9 mouse cellular contexts compared by ENCODE assay signal in the genomic region with DNA sequence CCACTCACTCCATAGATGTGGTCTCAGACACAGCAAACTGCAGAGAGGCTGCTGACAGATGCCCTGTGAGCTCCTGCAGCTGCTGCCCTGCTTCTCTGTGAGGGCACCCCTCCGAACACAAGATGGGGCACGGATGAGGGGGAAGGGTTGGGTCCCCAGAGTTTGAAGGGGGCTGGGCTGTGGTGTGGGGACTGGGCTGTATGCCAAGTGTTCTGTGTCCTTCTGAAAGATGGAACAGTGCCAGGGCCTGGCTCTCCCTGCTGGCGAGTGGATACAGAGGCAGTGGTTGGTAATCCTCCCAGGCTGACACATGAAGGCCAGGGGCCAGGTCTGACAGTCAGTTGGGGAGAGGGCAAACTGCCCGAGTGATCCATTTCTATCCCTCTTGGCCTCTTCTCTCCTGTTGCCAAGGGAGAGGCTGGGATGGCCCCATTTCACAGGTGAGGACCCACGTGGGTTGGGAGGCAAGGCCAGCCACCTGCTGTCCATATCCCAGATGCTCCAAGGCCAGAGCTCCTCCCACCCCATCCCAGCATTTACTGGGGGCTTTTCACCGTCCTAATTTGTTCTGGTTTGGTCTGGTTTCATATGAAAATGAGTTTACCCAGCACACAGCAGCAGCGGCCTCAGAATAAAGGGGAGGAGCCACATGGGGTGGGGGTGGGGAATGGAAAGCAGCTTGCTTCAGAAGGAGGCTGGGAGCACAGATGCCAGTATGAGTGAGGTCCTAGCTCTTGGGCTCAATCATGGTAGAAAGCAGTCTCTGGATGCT.
DNase-seq lines count a peak whose midpoint lies in the region; ATAC-seq and TF ChIP-seq lines count a peak whose summit lies in the region.
"Had no signal": no experiment of that assay in that cellular context is flagged by ENCODE, and none has a peak within 500 bp of the region (broad histone marks: within the 10 kb centered on the region; RNA-seq: fewer than 3 reads in every experiment).

No protein-coding gene starts in this region.

- H3K4me2 ChIP-seq in intestine, embryonic 15.5 days (replicated peaks) = no peak overlapping the region
- H3K4me2 ChIP-seq in stomach, postnatal 0 days (replicated peaks; ENCODE audit: low read depth) = no peak overlapping the region

- no peaks in the 10 kb centered on the region for H3K36me3 ChIP-seq in intestine, embryonic 15.5 days
- H3K36me3 ChIP-seq in stomach, postnatal 0 days (ENCODE audit: control insufficient read depth, insufficient read depth, low read length) = no peaks in the 10 kb centered on the region

- H3K27me3 ChIP-seq in intestine, embryonic 15.5 days (replicated peaks) = no peaks in the 10 kb centered on the region
- H3K27me3 ChIP-seq in stomach, postnatal 0 days (ENCODE audit: control insufficient read depth, insufficient read depth, low read length) = no peaks in the 10 kb centered on the region

- H3K4me1 ChIP-seq in intestine, embryonic 15.5 days (replicated peaks) = peaks cover 20% of the 10 kb centered on the region
- peaks cover 5% of the 10 kb centered on the region; the same call in 1 of the 2 replicates for H3K4me1 ChIP-seq in stomach, postnatal 0 days (replicated peaks; ENCODE audit: control insufficient read depth, insufficient read depth)

- TF ChIP-seq CTCF in stomach, postnatal 0 days (IDR thresholded peaks at IDR 0.05; ENCODE audit: low read depth) = no peak

- H3K9ac ChIP-seq in intestine, embryonic 15.5 days = no peak overlapping the region
- no peak overlapping the region for H3K9ac ChIP-seq in stomach, postnatal 0 days (ENCODE audit: low read length)

- no peak overlapping the region for H3K27ac ChIP-seq in intestine, embryonic 15.5 days
- H3K27ac ChIP-seq in stomach, postnatal 0 days (replicated peaks) = no peak overlapping the region

- H3K4me3 ChIP-seq in intestine, embryonic 15.5 days (replicated peaks) = no peak overlapping the region
- no peak overlapping the region for H3K4me3 ChIP-seq in stomach, postnatal 0 days (ENCODE audit: low read depth, low read length)

- WGBS in intestine, embryonic 15.5 days = 36% methylated on average over 7 of the region's 7 CpGs
- WGBS in stomach, postnatal 0 days = 29% methylated on average over 7 of the region's 7 CpGs

- no peaks in the 10 kb centered on the region for H3K9me3 ChIP-seq in intestine, embryonic 15.5 days
- no peaks in the 10 kb centered on the region for H3K9me3 ChIP-seq in stomach, postnatal 0 days (ENCODE audit: control insufficient read depth, low read length)

- ATAC-seq in intestine, embryonic 15.5 days = peak; percentile 66
- 0 out of 2 replicates have a peak, but pooled peaks have one; percentile 26 for ATAC-seq in stomach, postnatal 0 days (ENCODE audit: low FRiP score, low TSS enrichment)
- no peak for ATAC-seq in erythroid progenitor cell, adult 5-6 weeks (replicated peaks; ENCODE audit: low FRiP score, poor library complexity, severe bottlenecking)

- peak; percentile 48 for DNase-seq in embryo, embryonic 11 days
- no peak for DNase-seq in embryo, embryonic 10 days (ENCODE audit: low spot score)
- peak; percentile 66 to 69 for DNase-seq in right cerebral cortex, postnatal 10 days (ENCODE audit: low spot score in 2 of 2)
- DNase-seq in right cerebral cortex, postnatal 25 days = no peak
- no peak for DNase-seq in stomach, postnatal 0 days (ENCODE audit: low spot score)
- no peak for DNase-seq in liver
- DNase-seq: layer of hippocampus, adult 9-11 months had no signal

- no peak for TF ChIP-seq EP300 in stomach, postnatal 0 days (optimal IDR thresholded peaks at IDR 0.05)

Comparison
In these comparisons a context has a peak if more than half of its experiments do, and no peak if none do; other contexts are left out.
1. DNase-seq: peak in embryo, embryonic 11 days (single experiment) and right cerebral cortex, postnatal 10 days (2 of 2); none in embryo, embryonic 10 days (single experiment), right cerebral cortex, postnatal 25 days (single experiment), stomach, postnatal 0 days (single experiment) and liver (single experiment).